Mouse (Mus musculus) adrenal gland, postnatal 36 days (tissue): ENCODE results near the gene Dcaf10. TPM values are rescaled to one million over a fixed set of nuclear protein-coding genes. Genes with fewer than 3 reads are reported as not detected.

ENCODE experiments used
- DNase-seq, 2 experiments: peaks; one replicate each; pipeline ENCODE4 v3.0.0; 2021; ENCODE audit warnings: mixed read lengths in 1 of 2
- microRNA-seq: library from miRNA; unstranded; fragments of <30 nt; microRNA quantifications from one replicate; pipeline ENCODE4 v1.2.0, GENCODE M21; 2021
- total RNA-seq, 2 experiments: library from RNA; stranded (reverse); gene quantifications; 2 replicates each; pipeline ENCODE4 v1.2.3; 2021

Gene Dcaf10
- total RNA-seq, 2 experiments from 2014 or later, result 30.5 to 31.2 TPM

DNA sequence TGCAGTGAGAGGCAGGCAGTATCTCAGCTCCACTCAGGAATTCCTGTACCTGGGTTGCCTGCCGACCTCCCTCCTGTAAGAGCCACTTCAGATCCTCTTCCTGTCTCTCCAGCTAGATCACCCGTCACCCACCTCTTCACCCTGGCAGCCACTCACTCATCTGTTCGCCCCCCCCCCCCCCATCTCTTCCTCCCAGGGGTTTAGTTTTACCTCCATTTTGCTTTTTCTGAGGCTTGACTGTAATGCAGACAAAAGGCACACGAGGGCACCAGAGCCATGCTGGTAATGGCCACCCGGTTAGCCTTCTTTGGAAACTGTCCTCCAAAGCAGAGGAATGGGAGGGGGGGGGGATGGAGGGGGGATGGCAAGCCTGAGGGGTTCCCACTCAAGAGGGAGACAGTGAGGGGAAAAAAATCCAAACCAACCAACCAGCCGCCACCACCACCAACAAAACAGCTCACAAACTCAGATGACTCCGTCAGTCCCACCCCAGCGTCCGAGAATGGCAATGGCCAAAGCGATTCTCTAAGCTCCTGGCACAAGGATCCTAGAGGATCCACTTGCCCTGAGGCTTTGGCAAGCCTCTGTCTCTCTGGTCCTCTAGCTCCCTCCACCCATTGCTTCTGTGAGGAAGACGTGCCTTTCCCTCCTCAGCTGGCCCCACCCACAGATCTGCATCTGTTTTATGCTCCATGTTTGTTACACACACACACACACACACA, 76.5 kb downstream of the Dcaf10 start:
- DNase-seq, result peak in 1 of 2 experiments; percentile 71

- DNase-seq, result no peak
Observed at GRCm38 (mm10) chr4:45419051-45419450, 77.2 kb downstream of the Dcaf10 start.

GRCm38 (mm10) chr4:45420733-45421132, 78.8 kb downstream of the Dcaf10 start:
- DNase-seq, result no peak

- no peak for DNase-seq
Observed at GRCm38 (mm10) chr4:45421519-45422260, 79.8 kb downstream of the Dcaf10 start.

- no peak for DNase-seq
Observed at GRCm38 (mm10) chr4:45422640-45423039, 80.7 kb downstream of the Dcaf10 start.

- peak in 1 of 2 experiments; percentile 35 for DNase-seq
Observed at GRCm38 (mm10) chr4:45423406-45423805, 81.5 kb downstream of the Dcaf10 start.

- DNase-seq, result no peak
Observed at GRCm38 (mm10) chr4:45426724-45427457, 85.0 kb downstream of the Dcaf10 start.

Small RNAs within 50 kb of the gene (microRNA-seq; reads per million reads assigned to microRNA genes)
- not detected for gene Gm25692

Other genes with a start within 250 kb of the Dcaf10 start
- 100 to 1,000 TPM in 1 of 2 experiments, 10 to 100 TPM in 1; 90.2 to 110 TPM for gene Tomm5, start 234.0 kb upstream of the Dcaf10 start, total RNA-seq
- 1 to 10 TPM; 3.0 to 3.7 TPM for gene Frmpd1, start 157.2 kb upstream of the Dcaf10 start, total RNA-seq
- 10 to 100 TPM in 1 of 2 experiments, 1 to 10 TPM in 1; 9.8 to 12.4 TPM for gene Trmt10b, start 45.0 kb upstream of the Dcaf10 start, total RNA-seq
- gene Exosc3, start 631 bp downstream of the Dcaf10 start, total RNA-seq, result 10 to 100 TPM; 34.0 to 38.2 TPM
- 100 to 1,000 TPM; 268 to 422 TPM for gene Slc25a51, start 66.7 kb downstream of the Dcaf10 start, total RNA-seq
- gene Shb, start 190.4 kb downstream of the Dcaf10 start, total RNA-seq, result 100 to 1,000 TPM in 1 of 2 experiments, 10 to 100 TPM in 1; 51.4 to 110 TPM